ENCODE assay signal across 10 mouse cellular contexts in genomic region chr17:35702605-35703004, GRCm38 (mm10). TPM values are rescaled to one million over a fixed set of nuclear protein-coding genes. Genes with fewer than 3 reads are reported as not detected.
A peak's percentile ranks its signal among the peaks of the same experiment; 100 is the strongest.
DNase-seq lines count a peak whose midpoint lies in the region; ATAC-seq and TF ChIP-seq lines count a peak whose summit lies in the region.
"Had no signal": no experiment of that assay in that cellular context is flagged by ENCODE, and none has a peak within 500 bp of the region (broad histone marks: within the 10 kb centered on the region; RNA-seq: fewer than 3 reads in every experiment).

No protein-coding gene starts in this region.

- no peaks in the 10 kb centered on the region for H3K27me3 ChIP-seq in kidney, embryonic 14.5 days (ENCODE audit: control insufficient read depth, insufficient read depth, low read length)
- H3K27me3 ChIP-seq in intestine, postnatal 0 days (replicated peaks; ENCODE audit: control insufficient read depth, insufficient read depth, low read length), result no peaks in the 10 kb centered on the region
- no peaks in the 10 kb centered on the region for H3K27me3 ChIP-seq in neural tube, embryonic 15.5 days (replicated peaks)

- 8% methylated on average over 4 of the region's 4 CpGs for WGBS in kidney, embryonic 14.5 days
- 38% methylated on average over 4 of the region's 4 CpGs for WGBS in intestine, postnatal 0 days
- WGBS in neural tube, embryonic 15.5 days, result 5% methylated on average over 4 of the region's 4 CpGs

- TF ChIP-seq POLR2A in embryonic fibroblast, embryonic 13.5 days (IDR thresholded peaks at IDR 0.05; ENCODE audit: low read depth, low read length), result no peak

- H3K9me3 ChIP-seq in kidney, embryonic 14.5 days (ENCODE audit: control insufficient read depth, low read length), result no peaks in the 10 kb centered on the region
- no peaks in the 10 kb centered on the region for H3K9me3 ChIP-seq in intestine, postnatal 0 days (ENCODE audit: control insufficient read depth)
- no peaks in the 10 kb centered on the region for H3K9me3 ChIP-seq in neural tube, embryonic 15.5 days (replicated peaks)
- H3K9me3 ChIP-seq: G1E had no signal

- H3K4me1 ChIP-seq in kidney, embryonic 14.5 days (ENCODE audit: control insufficient read depth, insufficient read depth, low read length), result peaks cover 40% of the 10 kb centered on the region
- H3K4me1 ChIP-seq in embryonic fibroblast, embryonic 13.5 days (ENCODE audit: control insufficient read depth, insufficient read depth, low read length), result peaks cover 3% of the 10 kb centered on the region; the same call in 1 of the 2 replicates
- peaks cover 20% of the 10 kb centered on the region for H3K4me1 ChIP-seq in intestine, postnatal 0 days (replicated peaks; ENCODE audit: control insufficient read depth, insufficient read depth, low read length)
- peaks cover 68% of the 10 kb centered on the region for H3K4me1 ChIP-seq in neural tube, embryonic 15.5 days

- peak overlapping the region; percentile 66 for H3K4me3 ChIP-seq in kidney, embryonic 14.5 days (ENCODE audit: low read length)
- H3K4me3 ChIP-seq in embryonic fibroblast, embryonic 13.5 days (ENCODE audit: insufficient read depth, low read length), result 0 out of 2 replicates have a peak overlapping the region, but pooled peaks have one; percentile 47
- peak overlapping the region; percentile 59; the same call in 1 of the 2 replicates for H3K4me3 ChIP-seq in intestine, postnatal 0 days (ENCODE audit: low read depth, low read length)
- H3K4me3 ChIP-seq in neural tube, embryonic 15.5 days (replicated peaks), result peak overlapping the region; percentile 68

- peak overlapping the region; percentile 48 for H3K4me2 ChIP-seq in kidney, embryonic 14.5 days (replicated peaks; ENCODE audit: low read depth, low read length)
- peak overlapping the region; percentile 91 for H3K4me2 ChIP-seq in intestine, postnatal 0 days (replicated peaks; ENCODE audit: low read depth)
- H3K4me2 ChIP-seq in neural tube, embryonic 15.5 days, result peak overlapping the region; percentile 83

- no peak for ATAC-seq in kidney, embryonic 14.5 days (ENCODE audit: low FRiP score, low TSS enrichment)
- ATAC-seq in intestine, postnatal 0 days, result no peak
- no peak for ATAC-seq in neural tube, embryonic 15.5 days (ENCODE audit: low FRiP score)
- no peak for ATAC-seq in granulocyte monocyte progenitor cell, adult 5-6 weeks (replicated peaks; ENCODE audit: poor library complexity, severe bottlenecking)

- H3K27ac ChIP-seq in kidney, embryonic 14.5 days (ENCODE audit: low read depth, low read length), result peak overlapping the region; percentile 93
- peak overlapping the region; percentile 88 for H3K27ac ChIP-seq in embryonic fibroblast, embryonic 13.5 days (ENCODE audit: insufficient read depth, low read length)
- H3K27ac ChIP-seq in intestine, postnatal 0 days (ENCODE audit: low read depth, low read length), result peak overlapping the region; percentile 90
- peak overlapping the region; percentile 98 for H3K27ac ChIP-seq in neural tube, embryonic 15.5 days (replicated peaks)

- no peak for DNase-seq in kidney, postnatal 4 days
- DNase-seq in cerebellum, adult 11 months, result no peak
- no peak for DNase-seq in thymus, postnatal 36 days
- DNase-seq: right cerebral cortex, postnatal 25 days had no signal

- H3K36me3 ChIP-seq in kidney, embryonic 14.5 days (ENCODE audit: control insufficient read depth, insufficient read depth, low read length), result no peaks in the 10 kb centered on the region
- no peaks in the 10 kb centered on the region for H3K36me3 ChIP-seq in intestine, postnatal 0 days (ENCODE audit: control insufficient read depth, insufficient read depth)
- H3K36me3 ChIP-seq in neural tube, embryonic 15.5 days, result no peaks in the 10 kb centered on the region
- H3K36me3 ChIP-seq: G1E had no signal

- peak overlapping the region; percentile 65; the same call in 1 of the 2 replicates for H3K9ac ChIP-seq in kidney, embryonic 14.5 days (ENCODE audit: low read depth, low read length)
- 0 out of 2 replicates have a peak overlapping the region, but pooled peaks have one; percentile 56 for H3K9ac ChIP-seq in intestine, postnatal 0 days (ENCODE audit: low read depth, low read length)
- peak overlapping the region; percentile 84 for H3K9ac ChIP-seq in neural tube, embryonic 15.5 days (replicated peaks)

- TF ChIP-seq CTCF in embryonic fibroblast, embryonic 13.5 days (IDR thresholded peaks at IDR 0.05; ENCODE audit: borderline replicate concordance, insufficient read depth, low read length), result no peak
- TF ChIP-seq CTCF in intestine, postnatal 0 days (IDR thresholded peaks at IDR 0.05; ENCODE audit: low read depth), result 0 out of 2 replicates have a peak, but pooled peaks have one; percentile 16

RNA-seq across cellular contexts. Expression of gene Ddr1, which starts 1.8 kb away (rescaled TPM):
- 34.6 and 52.0 TPM in 2 replicates for polyA plus RNA-seq in kidney, embryonic 14.5 days (2014; fragmentation: Nextera tagmentation; extraction: Ambion mirVana)
- 42.9 and 46.3 TPM in 2 replicates for polyA plus RNA-seq in embryonic fibroblast, embryonic 13.5 days (2011; ENCODE audit: insufficient read length, low read depth, missing spikeins)
- 27.8 and 30.0 TPM in 2 replicates for polyA plus RNA-seq in intestine, postnatal 0 days (2015; fragmentation: Nextera tagmentation; extraction: Ambion mirVana)
- 73.8 and 76.4 TPM in 2 replicates for polyA plus RNA-seq in neural tube, embryonic 15.5 days (2015; fragmentation: Nextera tagmentation; extraction: Ambion mirVana)
- total RNA-seq in granulocyte monocyte progenitor cell, adult 5-6 weeks (2014; fragmentation: Nextera tagmentation), result not detected in 2 replicates
- total RNA-seq in granulocyte monocyte progenitor cell, adult 5-6 weeks (2017), result not detected in 2 replicates
- total RNA-seq: G1E had no signal

RNA-seq across cellular contexts. Expression of gene Gtf2h4, which starts 29.1 kb away (rescaled TPM):
- 50.7 and 56.7 TPM in 2 replicates for polyA plus RNA-seq in kidney, embryonic 14.5 days (2014; fragmentation: Nextera tagmentation; extraction: Ambion mirVana)
- 28.7 and 40.5 TPM in 2 replicates for polyA plus RNA-seq in embryonic fibroblast, embryonic 13.5 days (2011; ENCODE audit: insufficient read length, low read depth, missing spikeins)
- polyA plus RNA-seq in intestine, postnatal 0 days (2015; fragmentation: Nextera tagmentation; extraction: Ambion mirVana), result 16.9 and 18.1 TPM in 2 replicates
- 24.1 and 30.7 TPM in 2 replicates for polyA plus RNA-seq in neural tube, embryonic 15.5 days (2015; fragmentation: Nextera tagmentation; extraction: Ambion mirVana)
- 20.3 and 41.9 TPM in 2 replicates for total RNA-seq in granulocyte monocyte progenitor cell, adult 5-6 weeks (2014; fragmentation: Nextera tagmentation)
- total RNA-seq in granulocyte monocyte progenitor cell, adult 5-6 weeks (2017), result 32.6 and 40.4 TPM in 2 replicates

RNA-seq across cellular contexts. Expression of gene Vars2, which starts 35.2 kb away (rescaled TPM):
- polyA plus RNA-seq in kidney, embryonic 14.5 days (2014; fragmentation: Nextera tagmentation; extraction: Ambion mirVana), result 9.5 and 16.8 TPM in 2 replicates
- polyA plus RNA-seq in embryonic fibroblast, embryonic 13.5 days (2011; ENCODE audit: insufficient read length, low read depth, missing spikeins), result 12.3 and 14.3 TPM in 2 replicates
- 6.0 and 6.3 TPM in 2 replicates for polyA plus RNA-seq in intestine, postnatal 0 days (2015; fragmentation: Nextera tagmentation; extraction: Ambion mirVana)
- 12.8 and 17.9 TPM in 2 replicates for polyA plus RNA-seq in neural tube, embryonic 15.5 days (2015; fragmentation: Nextera tagmentation; extraction: Ambion mirVana)
- 7.3 and 30.1 TPM in 2 replicates for total RNA-seq in granulocyte monocyte progenitor cell, adult 5-6 weeks (2014; fragmentation: Nextera tagmentation)
- 7.8 and 16.2 TPM in 2 replicates for total RNA-seq in granulocyte monocyte progenitor cell, adult 5-6 weeks (2017)

RNA-seq across cellular contexts. Expression of gene Mucl3, which starts 59.1 kb away (rescaled TPM):
- 0.15 and 0.24 TPM in 2 replicates for polyA plus RNA-seq in kidney, embryonic 14.5 days (2014; fragmentation: Nextera tagmentation; extraction: Ambion mirVana)
- polyA plus RNA-seq in embryonic fibroblast, embryonic 13.5 days (2011; ENCODE audit: insufficient read length, low read depth, missing spikeins), result 0.18 and 0.19 TPM in 2 replicates
- 2.8 and 16.7 TPM in 2 replicates for polyA plus RNA-seq in intestine, postnatal 0 days (2015; fragmentation: Nextera tagmentation; extraction: Ambion mirVana)
- polyA plus RNA-seq in neural tube, embryonic 15.5 days (2015; fragmentation: Nextera tagmentation; extraction: Ambion mirVana), result 0.22 TPM in 1 of 2 replicates, not detected in the other
- total RNA-seq in granulocyte monocyte progenitor cell, adult 5-6 weeks (2014; fragmentation: Nextera tagmentation), result not detected in 2 replicates
- not detected in 2 replicates for total RNA-seq in granulocyte monocyte progenitor cell, adult 5-6 weeks (2017)
- polyA plus RNA-seq: G1E had no signal
